Mouse (Mus musculus) macrophage (primary cell): ENCODE results near the gene Upk1b. TPM values are rescaled to one million over a fixed set of nuclear protein-coding genes. Genes with fewer than 3 reads are reported as not detected.

Source experiments
- polyA plus RNA-seq: library from polyadenylated mRNA; stranded (reverse); fragments of 250-400 nt; gene quantifications from 3 replicates; pipeline ENCODE4 v1.2.4, GENCODE M21; 2018; ENCODE audit warnings: inconsistent platforms

Gene Upk1b
- polyA plus RNA-seq, 1 experiment from 2014 or later = not detected

Other genes starting within 250 kb of the Upk1b start
- 8.4 to 15.6 TPM (median 10.1 TPM) in 3 replicates for gene Tmem39a, start 241.6 kb downstream of the Upk1b start, polyA plus RNA-seq
- gene Arhgap31, start 87.1 kb downstream of the Upk1b start, polyA plus RNA-seq = 36.3 to 40.3 TPM (median 37.2 TPM) in 3 replicates
- 6.9 to 13.1 TPM (median 9.1 TPM) in 3 replicates for gene B4galt4, start 58.1 kb downstream of the Upk1b start, polyA plus RNA-seq
- not detected in 3 replicates for gene 4930435E12Rik, start 28.4 kb upstream of the Upk1b start, polyA plus RNA-seq
- 0.27 to 0.57 TPM (median 0.49 TPM) in 3 replicates for gene Igsf11, start 92.3 kb upstream of the Upk1b start, polyA plus RNA-seq